10 mouse cellular contexts compared by ENCODE assay signal in genomic region chr5:144162813-144163517, GRCm38 (mm10). TPM values are rescaled to one million over a fixed set of nuclear protein-coding genes. Genes with fewer than 3 reads are reported as not detected.
A peak's percentile ranks its signal among the peaks of the same experiment; 100 is the strongest.
DNase-seq lines count a peak whose midpoint lies in the region; TF ChIP-seq lines count a peak whose summit lies in the region.
"Had no signal": no experiment of that assay in that cellular context is flagged by ENCODE, and none has a peak within 500 bp of the region (broad histone marks: within the 10 kb centered on the region; RNA-seq: fewer than 3 reads in every experiment).

No protein-coding gene starts in this region.

- peaks cover 10% of the 10 kb centered on the region for H3K4me1 ChIP-seq in heart, adult 2 months (ENCODE audit: control insufficient read depth, insufficient read depth, low read length)

- TF ChIP-seq POLR2A in heart, adult 2 months (IDR thresholded peaks at IDR 0.05; ENCODE audit: insufficient read depth, low read depth, low read length): no peak

- H3K27ac ChIP-seq in heart, adult 2 months: no peak overlapping the region
- H3K27ac ChIP-seq in layer of hippocampus, adult 2 months: no peak overlapping the region

- peak; percentile 59 for DNase-seq in thymus, postnatal 0 days (ENCODE audit: low spot score)
- DNase-seq in thymus, postnatal 36 days: no peak
- peak; percentile 69 to 70 for DNase-seq in cerebellum, postnatal 14 days
- DNase-seq in kidney, postnatal 36 days: peak; percentile 88 to 89
- peak; percentile 63 for DNase-seq in urinary bladder, postnatal 25 days (ENCODE audit: low spot score)
- DNase-seq in heart, adult 2 months: no peak
- no peak for DNase-seq in layer of hippocampus, adult 2 months (ENCODE audit: low spot score in 2 of 2)
- DNase-seq: heart, postnatal 10 days; left cerebral cortex, postnatal 4 days had no signal

- H3K4me3 ChIP-seq in heart, adult 2 months: no peak overlapping the region
- no peak overlapping the region for H3K4me3 ChIP-seq in layer of hippocampus, adult 2 months

- intact Hi-C loops in heart, adult 2 months (cut with DNase I): no loop called here

- no peak for TF ChIP-seq EP300 in heart, adult 2 months (IDR thresholded peaks at IDR 0.05; ENCODE audit: insufficient read depth, low read depth, low read length)

- no peaks in the 10 kb centered on the region for H3K79me2 ChIP-seq in heart, adult 2 months (replicated peaks; ENCODE audit: control insufficient read depth, insufficient read depth, low read length)

- 75% methylated on average over 10 of the region's 10 CpGs for WGBS in heart, adult 2 months

- no peaks in the 10 kb centered on the region for H3K27me3 ChIP-seq in heart, adult 2 months (ENCODE audit: control insufficient read depth, insufficient read depth, low read length)
- H3K27me3 ChIP-seq: Patski had no signal

- TF ChIP-seq CTCF in heart, adult 2 months (IDR thresholded peaks at IDR 0.05): no peak
- TF ChIP-seq CTCF in layer of hippocampus, adult 2 months (conservative IDR thresholded peaks at IDR 0.05): no peak

- no peaks in the 10 kb centered on the region for H3K36me3 ChIP-seq in heart, adult 2 months (ENCODE audit: control insufficient read depth, insufficient read depth, low read length)

- H3K9ac ChIP-seq in heart, adult 2 months (ENCODE audit: low read depth, low read length): no peak overlapping the region

RNA-seq across cellular contexts. Expression of gene Bhlha15, which starts 27.1 kb away (rescaled TPM):
- 0.05 and 0.13 TPM in 2 replicates for polyA plus RNA-seq in thymus, postnatal 0 days (2015; fragmentation: Nextera tagmentation; extraction: Ambion mirVana)
- total RNA-seq in heart, adult 2 months (2021): not detected
- polyA plus RNA-seq in heart, adult 2 months (2012; rRNA removed): 0.08 and 0.12 TPM in 2 replicates
- under 1 TPM; 0.20 to 0.22 TPM for total RNA-seq in layer of hippocampus, adult 2 months (2021)
- total RNA-seq: heart, postnatal 10 days had no signal

Comparison
In these comparisons a context has a peak if more than half of its experiments do, and no peak if none do; other contexts are left out.
1. DNase-seq: peak in thymus, postnatal 0 days (single experiment), cerebellum, postnatal 14 days (2 of 2), kidney, postnatal 36 days (2 of 2) and urinary bladder, postnatal 25 days (single experiment); none in thymus, postnatal 36 days (0 of 2), heart, adult 2 months (0 of 2) and layer of hippocampus, adult 2 months (0 of 2).